Mouse (Mus musculus): ENCODE measurements around the gene A930004D18Rik.

A930004D18Rik gene

DNA sequence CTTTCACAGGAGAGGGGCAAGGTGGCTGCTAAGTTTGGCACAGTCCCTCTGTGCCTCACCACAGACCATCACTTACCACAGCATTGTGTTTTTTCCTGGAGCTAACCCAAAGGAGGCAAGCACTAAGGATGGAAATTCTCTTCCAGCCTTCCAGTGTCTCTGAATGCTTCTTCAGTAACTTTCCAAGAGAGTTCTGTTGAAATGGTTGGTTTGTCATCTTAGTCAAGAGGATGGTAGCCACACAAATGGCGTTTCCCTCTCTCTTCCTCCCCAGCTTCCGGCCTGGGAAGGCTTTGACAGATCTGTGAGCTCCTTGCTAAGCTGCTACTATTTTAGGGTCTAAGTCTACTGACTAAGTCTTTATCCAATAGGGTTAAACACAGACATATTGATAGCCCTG is at the start of gene A930004D18Rik:
Gene A930004D18Rik, minus strand, starts transcription at position 247 of the 400 bp plus-strand sequence.
- DNase-seq (ENCODE audit: low spot score): no peak

DNA sequence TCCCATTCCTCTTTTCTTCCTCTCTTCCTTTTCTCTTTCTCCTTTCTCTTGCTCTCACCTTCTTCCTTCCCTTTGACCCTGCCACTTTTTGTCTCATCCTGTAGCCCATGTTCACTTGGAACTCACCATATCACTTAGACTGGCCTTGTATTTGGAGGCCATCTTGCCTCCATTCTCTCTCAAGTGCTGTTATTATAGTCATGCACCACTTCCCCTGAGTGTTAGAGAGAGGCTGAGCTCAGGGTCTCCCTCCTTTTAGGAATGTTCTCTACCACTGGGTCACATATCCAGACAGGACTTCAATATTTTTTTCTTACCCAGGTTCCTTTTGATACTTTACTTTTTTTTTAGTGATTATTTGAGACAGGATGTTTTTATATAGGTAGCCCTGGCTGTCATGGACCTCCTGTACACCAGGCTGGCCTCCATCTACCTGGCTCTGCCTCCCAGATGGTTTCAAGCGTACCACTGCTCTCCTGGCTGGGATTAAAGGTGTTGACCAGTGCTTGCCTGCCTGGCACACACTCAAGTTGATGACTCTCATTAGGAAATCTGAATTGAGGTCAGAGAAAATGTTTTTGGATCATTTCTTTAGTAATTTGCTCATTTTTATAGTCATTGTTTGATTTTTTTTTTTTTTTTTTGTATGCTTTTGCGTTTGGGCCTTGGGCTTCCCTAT is 42.8 kb upstream of the A930004D18Rik start:
- no peak for DNase-seq (ENCODE audit: low spot score)

- no peak for DNase-seq (ENCODE audit: low spot score)
Measured at GRCm38 (mm10) chr2:18071947-18072346, 34.4 kb upstream of the A930004D18Rik start.

DNA sequence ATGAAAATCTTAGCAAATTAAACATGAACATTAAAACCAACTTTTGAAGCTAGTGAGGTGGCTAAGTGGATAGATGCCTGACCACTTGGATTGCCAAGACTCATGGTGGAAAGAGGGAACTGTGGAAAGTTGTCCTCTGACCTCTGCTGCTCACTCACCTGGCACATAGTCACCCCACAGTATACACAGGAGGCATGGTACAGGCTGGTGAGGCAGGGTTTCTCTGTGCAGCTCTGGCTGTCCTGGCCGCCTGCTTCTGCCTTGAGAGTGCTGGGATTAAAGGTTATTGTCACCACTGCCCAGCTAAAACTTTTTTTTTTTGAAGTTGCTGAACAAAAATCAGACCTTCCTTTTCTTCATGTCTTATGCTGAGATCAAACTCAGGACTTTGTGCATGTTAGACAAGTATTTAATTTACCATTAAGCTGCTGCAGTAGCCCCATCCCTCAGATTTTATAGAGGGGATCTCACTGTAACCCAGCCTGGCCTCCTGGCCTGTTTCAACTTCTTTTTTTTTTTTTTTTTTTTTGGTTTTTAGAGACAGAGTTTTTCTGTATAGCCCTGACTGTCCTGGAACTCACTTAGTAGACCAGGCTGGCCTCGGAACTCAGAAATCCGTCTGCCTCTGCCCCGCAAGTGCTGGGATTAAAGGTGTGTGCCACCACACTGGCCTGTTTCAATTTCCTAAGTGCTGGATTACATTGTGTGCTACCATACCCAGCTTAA is 30.7 kb upstream of the A930004D18Rik start:
- DNase-seq (ENCODE audit: low spot score): no peak

DNA sequence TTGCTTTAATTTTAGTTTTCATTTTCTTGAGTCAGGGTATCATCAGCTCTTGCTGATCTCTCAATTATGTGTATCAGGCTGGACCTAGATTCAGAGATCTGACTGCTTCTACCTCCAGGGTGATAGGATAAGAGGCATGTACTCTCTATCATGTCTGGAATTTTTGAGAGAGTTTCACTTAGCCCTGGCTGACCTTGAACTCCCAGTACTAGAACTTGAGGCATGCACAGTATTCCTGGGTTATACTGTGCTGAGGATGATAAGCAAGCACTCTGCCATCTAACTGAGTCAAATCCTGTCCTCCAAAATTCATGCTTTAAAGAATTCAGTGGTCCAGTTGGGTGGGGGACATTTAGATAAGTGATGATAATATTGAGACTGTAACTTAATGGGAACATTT is 28.9 kb upstream of the A930004D18Rik start:
- no peak for DNase-seq (ENCODE audit: low spot score)

GRCm38 (mm10) chr2:18065708-18066030 is 28.1 kb upstream of the A930004D18Rik start:
- no peak for DNase-seq (ENCODE audit: low spot score)

GRCm38 (mm10) chr2:18064941-18065707 is 27.6 kb upstream of the A930004D18Rik start:
- DNase-seq (ENCODE audit: low spot score): peak; percentile 53

- DNase-seq (ENCODE audit: low spot score): peak; percentile 87
Measured at GRCm38 (mm10) chr2:18064356-18064858, 26.9 kb upstream of the A930004D18Rik start.

DNA sequence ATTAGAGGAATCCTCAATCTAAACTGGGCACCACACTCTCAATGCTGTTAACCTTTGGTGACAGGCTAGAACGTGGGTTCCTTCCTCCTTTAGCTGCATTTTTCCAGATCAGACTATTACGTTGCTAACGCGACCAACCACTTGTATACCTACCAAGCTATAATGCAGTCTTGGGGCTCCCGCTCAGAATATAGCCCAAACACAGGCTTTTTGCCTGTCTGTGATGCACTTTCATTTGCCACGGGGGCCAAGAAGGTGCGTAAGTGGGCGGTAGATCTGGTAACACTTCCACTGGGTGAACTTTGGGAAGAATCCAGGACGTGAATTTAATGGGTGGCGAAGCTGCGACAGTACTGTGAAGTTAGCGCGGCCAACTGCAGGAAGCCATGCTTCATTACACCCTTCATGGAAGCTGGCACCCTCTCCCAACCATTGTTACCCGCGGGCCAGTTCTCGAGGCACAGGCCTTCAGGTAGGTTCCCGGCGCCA is 26.3 kb upstream of the A930004D18Rik start:
- peak; percentile 39 for DNase-seq (ENCODE audit: low spot score)

- DNase-seq (ENCODE audit: low spot score): no peak
Measured at GRCm38 (mm10) chr2:18060396-18060795, 22.9 kb upstream of the A930004D18Rik start.

DNA sequence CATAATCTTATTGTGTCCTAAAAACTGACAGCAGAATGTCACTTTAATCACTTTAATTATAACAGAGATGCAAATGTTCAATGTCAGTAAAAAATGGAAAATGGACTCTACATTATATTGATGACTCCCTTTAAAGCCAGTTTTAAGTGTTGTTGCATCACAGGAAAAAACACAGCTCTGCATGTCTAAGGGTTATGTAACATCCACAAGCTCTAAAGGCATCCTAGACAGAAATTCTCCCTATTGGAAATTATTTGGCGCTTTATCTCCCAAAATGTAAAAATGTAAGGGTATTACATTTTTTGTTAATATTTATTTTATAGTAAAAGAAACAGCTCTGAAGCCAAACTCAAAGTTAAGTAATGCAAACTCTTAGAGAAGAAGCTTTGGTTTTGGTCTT is 22.4 kb upstream of the A930004D18Rik start:
- no peak for DNase-seq (ENCODE audit: low spot score)

GRCm38 (mm10) chr2:18059063-18059462 is 21.5 kb upstream of the A930004D18Rik start:
- no peak for DNase-seq (ENCODE audit: low spot score)

GRCm38 (mm10) chr2:18058146-18058708 is 20.7 kb upstream of the A930004D18Rik start:
- DNase-seq (ENCODE audit: low spot score): no peak

GRCm38 (mm10) chr2:18057336-18058145 is 20.0 kb upstream of the A930004D18Rik start:
- peak; percentile 57 for DNase-seq (ENCODE audit: low spot score)

- DNase-seq (ENCODE audit: low spot score): peak; percentile 81
Measured at GRCm38 (mm10) chr2:18056786-18057255, 19.3 kb upstream of the A930004D18Rik start.

- peak; percentile 90 for DNase-seq (ENCODE audit: low spot score)
Measured at GRCm38 (mm10) chr2:18055929-18056785, 18.6 kb upstream of the A930004D18Rik start.

DNA sequence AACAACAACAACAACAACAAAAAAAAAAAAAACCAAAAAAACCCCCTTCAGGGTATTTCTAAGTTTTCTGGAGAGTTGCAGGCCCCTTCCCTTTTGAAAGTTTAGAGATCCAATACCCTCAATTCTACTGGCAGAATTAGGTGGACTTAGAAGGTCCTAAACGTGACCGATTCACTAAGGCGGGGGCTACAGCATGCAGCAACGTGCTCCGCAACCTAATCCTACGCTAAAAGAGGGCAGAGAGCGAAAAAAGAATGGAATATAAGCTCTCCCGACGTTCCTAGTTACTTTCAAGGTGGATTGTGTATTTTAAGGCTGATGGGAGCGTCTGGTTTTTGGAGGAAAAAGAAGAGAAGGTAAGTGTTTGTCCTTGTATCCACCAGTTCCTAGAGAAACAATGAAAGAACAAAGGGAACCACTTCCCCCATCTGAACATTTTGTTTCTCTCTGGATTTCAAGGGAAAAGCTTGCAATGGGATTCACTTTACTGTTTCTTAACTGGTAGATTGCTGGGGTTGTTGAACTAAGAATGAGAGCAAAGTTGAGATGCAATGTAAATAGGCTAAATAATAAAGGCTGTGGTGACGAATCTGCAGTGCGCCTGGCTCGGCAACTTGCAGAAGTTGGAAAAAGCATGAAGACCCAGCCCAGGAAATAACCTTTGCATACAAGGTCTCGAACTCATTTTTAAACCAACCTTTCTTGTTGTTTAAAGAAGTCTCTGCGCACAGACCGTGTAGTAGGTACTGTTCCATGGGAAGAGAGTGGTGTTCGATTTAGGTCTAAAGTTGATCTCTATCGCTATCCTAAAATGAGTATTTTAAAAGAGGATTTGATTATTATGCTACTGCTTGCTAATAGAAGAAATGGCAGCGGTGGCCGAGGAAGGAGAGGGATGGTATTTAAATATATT is 17.7 kb upstream of the A930004D18Rik start, which contains the start of gene Mllt10:
Gene Mllt10, plus strand, starts transcription at position 222 of the 913 bp plus-strand sequence.
- DNase-seq (ENCODE audit: low spot score): no peak

DNA sequence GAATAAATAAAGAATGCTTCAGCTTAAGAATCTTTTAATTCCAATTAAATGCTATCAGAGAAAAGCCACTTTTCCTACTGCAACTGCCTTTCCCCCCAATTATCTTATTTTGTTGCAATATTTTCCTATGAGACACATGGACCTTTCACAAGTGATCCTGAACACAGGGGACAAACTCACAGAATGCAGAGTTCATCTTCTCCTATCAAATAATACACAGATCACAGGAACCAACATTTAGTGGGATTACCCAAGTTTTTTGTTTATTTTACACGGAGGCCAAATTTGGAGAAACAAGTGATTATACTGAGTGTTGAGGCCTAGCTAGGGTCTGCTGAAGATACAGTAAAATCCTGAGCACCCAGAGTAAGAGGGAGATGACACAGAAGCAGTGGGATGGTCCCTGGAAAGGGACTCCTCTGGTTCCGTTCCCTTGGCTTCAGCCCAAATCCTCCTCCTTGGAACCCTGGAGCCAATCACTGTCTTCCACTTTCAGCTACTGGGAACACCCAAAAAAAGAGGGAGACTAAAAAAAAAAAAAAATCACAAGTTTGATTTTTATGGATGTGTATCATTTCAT is 16.5 kb upstream of the A930004D18Rik start:
- DNase-seq (ENCODE audit: low spot score): no peak

Data from ovary, postnatal 10 days (tissue).